Mouse (Mus musculus) v-Abl transformed pro-B cells (cell line): ENCODE measurements around the gene Gm29427.
"Not testable (repeated sequence)": the region's sequence is repeated elsewhere in the genome, so short reads cannot be mapped to it uniquely, and the experiment has no call there.

Experiments
- in situ Hi-C, 2 experiments: fragments of 400-800 bp; cut with MboI; formaldehyde crosslinking; loops; one replicate each; pipeline ENCODE4 v1.15.1; 2025; ENCODE audit not compliant: unreplicated experiment in 2 of 2

Gene Gm29427

DNA sequence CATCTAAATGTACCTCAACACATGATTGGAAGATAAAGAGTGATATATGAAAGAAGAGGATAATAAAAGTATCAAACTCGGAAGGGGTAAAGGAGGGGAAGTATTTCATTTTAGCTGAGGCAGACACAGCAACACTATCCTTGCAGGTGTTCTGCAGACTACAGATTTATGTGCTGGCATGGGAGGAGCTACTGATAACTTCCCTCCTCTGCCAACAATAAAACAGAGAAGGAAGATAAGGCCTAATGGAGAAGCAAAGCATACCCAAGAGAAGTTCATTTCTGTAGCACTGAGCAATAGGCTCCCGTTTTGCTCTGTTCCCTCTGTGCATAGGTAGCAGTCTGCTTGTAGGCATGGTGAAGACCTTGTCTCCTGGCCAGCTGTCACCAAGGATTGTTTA lies 34.5 kb downstream of the Gm29427 start:
- in situ Hi-C loops, result loop anchor here in 1 of 2 experiments (25.0 kb wide), 1 partner anchor 381 kb away; no protein-coding TSS in a partner anchor

DNA sequence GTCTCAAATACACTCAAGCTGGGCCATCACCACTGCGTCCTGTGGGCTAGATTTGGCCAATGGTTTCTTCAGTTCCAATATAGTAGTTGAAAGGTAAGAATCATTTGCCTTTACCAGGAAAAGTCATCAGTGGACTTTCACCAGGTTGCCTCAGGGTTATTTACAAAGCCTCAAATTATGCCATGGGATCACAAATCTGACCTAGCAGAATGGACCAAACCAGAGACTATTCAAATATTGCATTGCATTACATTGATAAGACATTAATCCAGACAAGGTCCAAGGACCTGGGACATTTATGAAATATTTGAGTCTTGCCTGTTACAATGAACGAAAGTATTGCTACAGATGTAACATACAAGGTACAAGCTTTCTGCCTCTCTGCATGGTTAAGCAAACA lies 37.0 kb downstream of the Gm29427 start:
- in situ Hi-C loops, result loop anchor here in 1 of 2 experiments (25.0 kb wide), 1 partner anchor 384 kb away; no protein-coding TSS in a partner anchor

DNA sequence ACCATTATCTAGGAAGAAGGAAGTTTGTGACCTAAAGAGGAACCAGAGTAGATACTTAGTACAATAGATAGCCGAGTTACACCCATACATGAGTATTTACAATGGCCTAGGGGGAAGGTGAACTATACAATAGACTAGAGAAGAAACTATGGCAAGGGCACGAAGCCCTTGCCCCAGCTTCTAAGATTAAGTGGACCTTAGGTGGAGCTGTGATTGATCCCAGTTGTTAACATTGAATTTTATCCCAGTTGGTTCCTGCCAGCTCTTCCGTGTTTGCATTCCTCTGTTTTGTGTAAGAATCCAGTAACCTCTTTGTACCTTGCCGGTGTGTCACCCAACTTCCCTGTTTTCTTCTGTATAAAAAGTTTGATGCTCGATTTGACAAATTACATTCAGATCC lies 52.0 kb downstream of the Gm29427 start:
- in situ Hi-C loops, result not testable (repeated sequence)

DNA sequence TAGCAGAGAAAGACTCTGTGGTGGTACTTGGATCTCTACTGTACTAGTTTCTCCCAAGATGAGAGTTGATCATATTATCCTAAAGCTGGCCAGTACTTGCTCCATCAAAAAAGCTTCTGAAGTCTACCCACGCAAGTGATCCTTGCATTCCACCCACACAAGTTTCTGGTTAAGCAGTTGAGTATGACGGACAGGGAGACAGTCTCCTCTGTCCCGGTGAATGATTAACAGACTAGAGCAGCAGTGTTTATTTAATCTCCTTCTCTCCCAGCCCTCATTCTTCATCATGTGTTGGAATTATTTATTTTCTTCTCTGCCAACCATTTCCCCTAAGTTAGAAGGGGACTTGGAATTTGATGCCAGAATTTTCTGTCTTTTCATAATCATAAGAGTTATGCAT lies 54.1 kb downstream of the Gm29427 start, which contains the start of gene C4bp:
TSS of gene C4bp (minus strand) at position 179 of the 400 bp plus-strand sequence.
- in situ Hi-C loops, result no loop called here

DNA sequence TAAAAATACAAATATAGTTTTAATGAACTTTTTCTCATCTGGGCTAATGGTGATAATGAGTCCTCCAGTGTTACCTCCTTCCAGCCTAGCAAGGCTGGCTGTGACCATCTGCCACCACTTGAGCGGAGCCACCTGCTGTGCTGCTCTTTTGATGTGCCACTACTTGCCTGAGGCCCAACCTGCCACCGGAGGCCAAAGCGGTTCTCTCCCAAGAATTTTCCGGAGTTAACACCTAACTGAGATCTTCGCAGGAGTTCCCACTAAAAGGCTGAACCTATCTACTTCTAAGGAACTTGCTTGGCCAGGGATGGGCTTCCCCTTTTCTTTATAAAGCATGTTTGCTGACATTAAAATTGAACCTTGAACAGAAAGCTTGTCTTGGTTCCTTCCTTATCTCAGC lies 56.0 kb downstream of the Gm29427 start:
- in situ Hi-C loops, result not testable (repeated sequence)

DNA sequence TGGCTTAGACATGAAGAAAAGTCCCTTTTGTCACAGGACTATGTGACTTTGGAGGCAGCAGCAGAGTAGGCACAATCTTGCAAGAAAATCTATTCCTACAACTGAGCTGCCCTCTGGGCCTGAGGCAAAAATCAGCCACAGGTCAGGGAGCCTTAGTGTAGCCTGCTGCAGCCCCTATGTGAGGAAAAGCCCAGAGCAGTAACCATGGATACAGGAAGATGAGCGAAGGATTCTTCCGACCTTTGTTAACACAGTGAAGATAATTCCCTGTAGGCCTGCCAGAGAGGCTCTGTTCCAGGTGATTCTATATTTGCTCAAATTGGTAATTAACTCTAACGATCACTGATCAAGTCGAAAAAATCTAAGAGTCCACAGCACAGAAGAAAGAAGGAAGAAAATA lies 71.5 kb downstream of the Gm29427 start:
- in situ Hi-C loops, result no loop called here

DNA sequence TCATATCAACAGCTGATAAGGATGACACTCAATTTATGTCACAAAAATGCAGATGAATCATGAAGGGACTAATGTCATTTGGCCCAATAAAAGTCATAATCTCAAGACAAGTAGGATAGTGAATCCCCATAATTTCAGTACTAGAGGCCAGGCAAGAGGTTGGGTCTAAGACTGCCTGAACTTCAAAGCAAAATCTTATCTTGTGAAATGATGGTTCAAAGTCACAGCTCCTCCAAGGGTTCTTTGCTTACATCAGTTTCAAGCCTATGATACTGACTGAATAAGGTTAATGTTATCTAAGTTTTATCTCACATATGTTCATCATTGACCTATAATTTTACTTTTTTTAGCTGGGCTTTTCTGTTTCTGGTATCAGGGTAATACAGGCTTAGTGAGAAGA lies 74.6 kb downstream of the Gm29427 start:
- in situ Hi-C loops, result no loop called here

DNA sequence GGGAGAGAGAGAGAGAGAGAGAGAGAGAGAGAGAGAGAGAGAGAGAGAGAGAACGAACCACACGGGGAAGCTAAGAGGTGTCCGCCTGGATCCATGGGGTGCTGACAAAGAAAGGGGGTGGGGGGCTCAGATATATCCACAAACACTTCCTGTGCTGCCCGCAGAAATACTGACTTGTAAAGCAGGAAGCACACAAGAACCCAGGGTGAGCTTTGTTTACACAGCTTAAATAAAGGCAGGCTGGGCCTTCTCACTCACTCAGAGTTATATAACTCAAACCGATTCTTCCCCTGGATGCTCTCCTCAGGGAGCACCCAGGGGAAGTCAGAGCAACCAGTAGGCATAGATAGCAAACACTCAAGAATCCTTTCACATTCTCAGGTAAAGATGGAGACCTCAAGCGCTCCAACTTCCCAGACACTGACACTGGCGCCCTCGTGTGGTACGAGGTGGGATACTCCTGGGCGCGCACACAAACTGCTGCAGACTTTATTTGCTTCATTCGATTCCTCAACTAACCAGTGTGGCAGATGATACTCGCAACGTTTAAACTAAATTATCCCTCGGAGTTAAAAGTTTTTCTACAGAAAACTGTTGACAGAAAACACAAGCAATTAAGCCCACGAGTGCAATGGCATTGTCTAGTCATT lies 81.7 kb downstream of the Gm29427 start:
- in situ Hi-C loops, result loop anchor here (5.0 to 10.0 kb wide), 2 partner anchors 82 to 89 kb away; no protein-coding TSS in a partner anchor

DNA sequence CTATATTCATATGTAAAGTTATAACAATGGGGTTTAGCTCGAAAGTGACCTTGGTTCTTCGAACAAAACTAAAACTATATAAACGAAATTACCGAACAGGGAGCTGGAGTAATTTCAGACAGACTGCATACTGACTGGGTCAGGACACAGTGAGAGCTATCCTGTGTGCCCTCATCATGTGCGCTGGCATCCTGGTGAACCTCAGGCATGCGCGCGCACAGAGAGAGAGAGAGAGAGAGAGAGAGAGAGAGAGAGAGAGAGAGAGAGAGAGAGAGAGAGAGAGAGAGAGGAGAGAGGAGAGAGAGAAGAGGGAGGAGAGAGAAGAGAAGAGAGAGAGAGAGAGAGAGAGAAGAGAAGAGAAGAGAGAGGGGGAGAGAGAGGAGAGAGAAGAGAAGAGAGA lies 82.3 kb downstream of the Gm29427 start:
- in situ Hi-C loops, result loop anchor here (5.0 to 10.0 kb wide), 2 partner anchors 81 to 89 kb away; no protein-coding TSS in a partner anchor

DNA sequence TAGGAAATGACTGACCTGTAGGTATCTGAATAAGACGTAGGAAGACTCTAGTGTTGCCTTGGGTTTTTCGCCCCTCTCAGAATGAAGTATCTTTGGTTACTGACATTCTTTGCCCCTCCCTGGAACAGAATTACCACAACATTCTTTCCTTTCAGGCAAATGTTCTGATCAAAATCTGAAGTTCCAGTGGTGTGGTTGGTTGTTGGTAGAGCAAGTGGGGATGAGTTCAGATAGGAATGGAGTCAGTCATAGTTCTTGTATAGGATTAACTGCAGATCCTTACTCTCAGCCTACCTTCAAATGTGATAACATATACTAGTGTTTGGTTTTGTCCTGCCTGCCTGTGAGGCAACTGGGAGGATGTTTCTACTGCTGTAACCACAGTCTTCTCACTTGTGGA lies 86.1 kb downstream of the Gm29427 start, which contains the start of gene Zp3r:
TSS of gene Zp3r (minus strand) at position 101 of the 400 bp plus-strand sequence.
- in situ Hi-C loops, result no loop called here
